In genomic region chr17:29264760-29265159, GRCm38 (mm10) we compare ENCODE assay signal across 8 mouse cellular contexts. TPM values are rescaled to one million over a fixed set of nuclear protein-coding genes. Genes with fewer than 3 reads are reported as not detected.
DNase-seq lines count a peak whose midpoint lies in the region; ATAC-seq and TF ChIP-seq lines count a peak whose summit lies in the region.

No protein-coding gene starts in this region.

- ATAC-seq in heart, embryonic 11.5 days (replicated peaks; ENCODE audit: insufficient number of reproducible peaks, low FRiP score, low TSS enrichment), result no peak
- no peak for ATAC-seq in hindbrain, embryonic 11.5 days (ENCODE audit: low FRiP score)

- intact Hi-C loops in heart, postnatal 36 days (cut with DNase I), result loop anchor here (5.0 kb wide), 2 partner anchors 228 to 248 kb away; partner anchors contain the start of gene Pim1

- no peak for TF ChIP-seq CTCF in CH12.LX (conservative IDR thresholded peaks at IDR 0.05 in 1 of 2, IDR thresholded peaks at IDR 0.05 in 1 of 2; ENCODE audit: low read depth in 2 of 2, low read length in 2 of 2)

- peaks cover 10% of the 10 kb centered on the region; the same call in 1 of the 2 replicates for H3K36me3 ChIP-seq in heart, embryonic 11.5 days (ENCODE audit: control insufficient read depth, insufficient read depth, low read length)
- H3K36me3 ChIP-seq in CH12.LX (replicated peaks in 1 of 2; ENCODE audit: control insufficient read depth in 1 of 2, insufficient read depth in 1 of 2, low read length in 1 of 2), result peaks cover 9 to 17% of the 10 kb centered on the region in 2 experiments
- no peaks in the 10 kb centered on the region for H3K36me3 ChIP-seq in hindbrain, embryonic 11.5 days (ENCODE audit: control insufficient read depth, insufficient read depth, low read length)
- H3K36me3 ChIP-seq in midbrain, embryonic 10.5 days, result peaks cover 22% of the 10 kb centered on the region

- 87% methylated on average over 5 of the region's 5 CpGs for WGBS in heart, embryonic 11.5 days (ENCODE audit: insufficient replicate concordance)
- 85% methylated on average over 5 of the region's 5 CpGs for WGBS in hindbrain, embryonic 11.5 days
- 91% methylated on average over 5 of the region's 5 CpGs for WGBS in midbrain, embryonic 10.5 days

- H3K4me2 ChIP-seq in heart, embryonic 11.5 days, result peak overlapping the region; percentile 91
- H3K4me2 ChIP-seq in CH12.LX (ENCODE audit: insufficient read depth, low read depth, poor library complexity, severe bottlenecking), result peak overlapping the region; percentile 68; the same call in 1 of the 2 replicates
- H3K4me2 ChIP-seq in hindbrain, embryonic 11.5 days (replicated peaks; ENCODE audit: low read depth, low read length), result peak overlapping the region; percentile 30; the same call in 1 of the 2 replicates

- H3K9me3 ChIP-seq in heart, embryonic 11.5 days (replicated peaks; ENCODE audit: control insufficient read depth, low read length), result no peaks in the 10 kb centered on the region
- no peaks in the 10 kb centered on the region for H3K9me3 ChIP-seq in CH12.LX (replicated peaks; ENCODE audit: low read length)
- no peaks in the 10 kb centered on the region for H3K9me3 ChIP-seq in hindbrain, embryonic 11.5 days (ENCODE audit: control insufficient read depth, low read length)
- no peaks in the 10 kb centered on the region for H3K9me3 ChIP-seq in midbrain, embryonic 10.5 days (replicated peaks)

- DNase-seq in heart, postnatal 36 days, result no peak
- no peak for DNase-seq in CH12.LX (ENCODE audit: extremely low read depth)
- DNase-seq in hindbrain, embryonic 11.5 days (ENCODE audit: low spot score), result no peak
- DNase-seq in midbrain, embryonic 10.5 days (ENCODE audit: low spot score), result no peak
- DNase-seq in cerebellum, adult 11-12 months, result no peak
- no peak for DNase-seq in adrenal gland, postnatal 4 days (ENCODE audit: low spot score in 2 of 2)
- DNase-seq in spleen, postnatal 36 days (ENCODE audit: low spot score in 2 of 2), result no peak

- H3K4me3 ChIP-seq in heart, embryonic 11.5 days (ENCODE audit: low read depth, low read length), result peak overlapping the region; percentile 84
- peak overlapping the region; percentile 78 to 92 (median 87) for H3K4me3 ChIP-seq in CH12.LX (replicated peaks in 1 of 3; ENCODE audit: low read depth in 2 of 3, low read length in 2 of 3, poor library complexity in 1 of 3)
- H3K4me3 ChIP-seq in hindbrain, embryonic 11.5 days (ENCODE audit: low read depth, low read length), result no peak overlapping the region
- H3K4me3 ChIP-seq in midbrain, embryonic 10.5 days, result peak overlapping the region; percentile 88

- TF ChIP-seq EP300 in CH12.LX (IDR thresholded peaks at IDR 0.05; ENCODE audit: low read length), result no peak

- dilution Hi-C loops in CH12.LX (cut with MboI; ENCODE audit: extremely low pct_ligation_motif_present, extremely low pct_unique_long_range_greater_than_20kb, low sequenced_read_pairs), result no loop called here

- H3K79me2 ChIP-seq in CH12.LX (replicated peaks; ENCODE audit: control insufficient read depth, extremely low read depth, insufficient read depth, poor library complexity, severe bottlenecking), result peaks cover 36% of the 10 kb centered on the region

- no peaks in the 10 kb centered on the region for H3K27me3 ChIP-seq in heart, embryonic 11.5 days (ENCODE audit: control insufficient read depth, insufficient read depth, low read length)
- H3K27me3 ChIP-seq in CH12.LX (replicated peaks), result no peaks in the 10 kb centered on the region
- no peaks in the 10 kb centered on the region for H3K27me3 ChIP-seq in hindbrain, embryonic 11.5 days (ENCODE audit: control insufficient read depth, insufficient read depth, low read length)
- H3K27me3 ChIP-seq in midbrain, embryonic 10.5 days (ENCODE audit: low read depth, poor library complexity, severe bottlenecking), result no peaks in the 10 kb centered on the region

- H3K27ac ChIP-seq in heart, embryonic 11.5 days (ENCODE audit: low read depth, low read length), result peak overlapping the region; percentile 100; the same call in 1 of the 2 replicates
- H3K27ac ChIP-seq in CH12.LX (ENCODE audit: insufficient read depth, low read depth), result peak overlapping the region; percentile 84; the same call in 1 of the 2 replicates
- H3K27ac ChIP-seq in hindbrain, embryonic 11.5 days (ENCODE audit: low read depth, low read length), result peak overlapping the region; percentile 94; the same call in 1 of the 2 replicates
- H3K27ac ChIP-seq in midbrain, embryonic 10.5 days (replicated peaks), result peak overlapping the region; percentile 99

- peak overlapping the region; percentile 95 for H3K9ac ChIP-seq in heart, embryonic 11.5 days (ENCODE audit: low read depth, low read length)
- peak overlapping the region; percentile 85 for H3K9ac ChIP-seq in CH12.LX (ENCODE audit: insufficient read depth, low read depth)
- peak overlapping the region; percentile 79 for H3K9ac ChIP-seq in hindbrain, embryonic 11.5 days (ENCODE audit: low read depth, low read length)

- no peak for TF ChIP-seq RAD21 in CH12.LX (IDR thresholded peaks at IDR 0.05; ENCODE audit: low read depth, low read length)

- in situ Hi-C loops in CH12.LX (cut with MboI; ENCODE audit: low pct_ligation_motif_present, low pct_unique_long_range_greater_than_20kb, low sequenced_read_pairs), result loop anchor here (5.0 kb wide), 2 partner anchors 103 to 248 kb away; no protein-coding TSS in a partner anchor

- no peak for TF ChIP-seq POLR2A in CH12.LX (IDR thresholded peaks at IDR 0.05; ENCODE audit: low read depth, low read length)

- H3K4me1 ChIP-seq in heart, embryonic 11.5 days (ENCODE audit: control insufficient read depth, insufficient read depth, low read length), result peaks cover 21% of the 10 kb centered on the region
- peaks cover 13 to 29% of the 10 kb centered on the region in 2 experiments for H3K4me1 ChIP-seq in CH12.LX (ENCODE audit: control insufficient read depth in 1 of 2, insufficient read depth in 2 of 2)
- H3K4me1 ChIP-seq in hindbrain, embryonic 11.5 days (replicated peaks; ENCODE audit: control insufficient read depth, insufficient read depth, low read length), result 0 out of 2 replicates have a peak, but pooled peaks cover 5% of the 10 kb centered on the region
- peaks cover 55% of the 10 kb centered on the region for H3K4me1 ChIP-seq in midbrain, embryonic 10.5 days

TF ChIP-seq in CH12.LX, 34 proteins besides CTCF, POLR2A, EP300 and RAD21 (continues in another document):
- TF ChIP-seq POLR2AphosphoS2 (IDR thresholded peaks at IDR 0.05; ENCODE audit: low read depth, low read length) (no peak), RCOR1 (conservative IDR thresholded peaks at IDR 0.05; ENCODE audit: low read depth, low read length) (no peak), ELF1 (IDR thresholded peaks at IDR 0.05; ENCODE audit: low read depth, low read length) (no peak), SIN3A (IDR thresholded peaks at IDR 0.05; ENCODE audit: low read length) (no peak), IRF4 (IDR thresholded peaks at IDR 0.05; ENCODE audit: low read depth, low read length) (no peak), E2F4 (IDR thresholded peaks at IDR 0.05; ENCODE audit: insufficient replicate concordance, low read depth, low read length) (no peak), ZMIZ1 (IDR thresholded peaks at IDR 0.05; ENCODE audit: low read depth, low read length) (no peak), MXI1 (IDR thresholded peaks at IDR 0.05; ENCODE audit: low read depth, low read length) (no peak), MYC (IDR thresholded peaks at IDR 0.05; ENCODE audit: low read depth, low read length) (no peak), GABPA (IDR thresholded peaks at IDR 0.05; ENCODE audit: insufficient replicate concordance, low read depth, low read length) (no peak), TBP (conservative IDR thresholded peaks at IDR 0.05; ENCODE audit: low read depth, low read length) (no peak), BHLHE40 (IDR thresholded peaks at IDR 0.05; ENCODE audit: low read depth, low read length) (no peak)

RNA-seq across cellular contexts. Expression of gene Ppil1, which starts 0.8 kb away (rescaled TPM):
- 117 and 135 TPM in 2 replicates for polyA plus RNA-seq in heart, embryonic 11.5 days (2014; fragmentation: Nextera tagmentation; extraction: Ambion mirVana)
- total RNA-seq in heart, postnatal 36 days (2021), result 10 to 100 TPM; 27.0 to 27.2 TPM
- total RNA-seq in CH12.LX (2012; rRNA removed) (97.2 and 123 TPM in 2 replicates), CH12.LX (2014; rRNA removed) (135 and 143 TPM in 2 replicates)
- polyA plus RNA-seq in CH12.LX (2012; ENCODE audit: insufficient read length, low read depth), result 107 and 110 TPM in 2 replicates
- polyA plus RNA-seq in hindbrain, embryonic 11.5 days (2014; fragmentation: Nextera tagmentation; extraction: Ambion mirVana), result 128 and 142 TPM in 2 replicates
- polyA plus RNA-seq in midbrain, embryonic 10.5 days (2016; fragmentation: Nextera tagmentation; extraction: Ambion mirVana), result 205 and 232 TPM in 2 replicates
- 10 to 100 TPM; 31.2 to 33.2 TPM for total RNA-seq in adrenal gland, postnatal 4 days (2021)

RNA-seq across cellular contexts. Expression of gene BC004004, which starts 3.8 kb away (rescaled TPM):
- 90.6 and 94.9 TPM in 2 replicates for polyA plus RNA-seq in heart, embryonic 11.5 days (2014; fragmentation: Nextera tagmentation; extraction: Ambion mirVana)
- total RNA-seq in heart, postnatal 36 days (2021), result 100 to 1,000 TPM; 228 to 258 TPM
- total RNA-seq in CH12.LX (2012; rRNA removed) (69.1 and 75.1 TPM in 2 replicates), CH12.LX (2014; rRNA removed) (86.1 and 89.1 TPM in 2 replicates)
- 60.4 and 67.9 TPM in 2 replicates for polyA plus RNA-seq in CH12.LX (2012; ENCODE audit: insufficient read length, low read depth)
- polyA plus RNA-seq in hindbrain, embryonic 11.5 days (2014; fragmentation: Nextera tagmentation; extraction: Ambion mirVana), result 75.5 and 79.4 TPM in 2 replicates
- 62.8 and 67.9 TPM in 2 replicates for polyA plus RNA-seq in midbrain, embryonic 10.5 days (2016; fragmentation: Nextera tagmentation; extraction: Ambion mirVana)
- 100 to 1,000 TPM; 115 to 116 TPM for total RNA-seq in adrenal gland, postnatal 4 days (2021)

RNA-seq across cellular contexts. Expression of gene Cpne5, which starts 26.8 kb away (rescaled TPM):
- polyA plus RNA-seq in heart, embryonic 11.5 days (2014; fragmentation: Nextera tagmentation; extraction: Ambion mirVana), result 24.0 and 28.8 TPM in 2 replicates
- 1 to 10 TPM; 2.8 to 4.6 TPM for total RNA-seq in heart, postnatal 36 days (2021)
- 0.50 and 1.3 TPM in 2 replicates for total RNA-seq in CH12.LX (2012; rRNA removed)
- total RNA-seq in CH12.LX (2014; rRNA removed), result 0.68 and 0.74 TPM in 2 replicates
- polyA plus RNA-seq in CH12.LX (2012; ENCODE audit: insufficient read length, low read depth), result 1.4 and 1.9 TPM in 2 replicates
- 3.7 and 4.2 TPM in 2 replicates for polyA plus RNA-seq in hindbrain, embryonic 11.5 days (2014; fragmentation: Nextera tagmentation; extraction: Ambion mirVana)
- polyA plus RNA-seq in midbrain, embryonic 10.5 days (2016; fragmentation: Nextera tagmentation; extraction: Ambion mirVana), result 10.7 and 14.8 TPM in 2 replicates
- total RNA-seq in adrenal gland, postnatal 4 days (2021), result 1 to 10 TPM; 2.8 to 2.9 TPM

RNA-seq across cellular contexts. Expression of gene Pi16, which starts 52.7 kb away (rescaled TPM):
- polyA plus RNA-seq in heart, embryonic 11.5 days (2014; fragmentation: Nextera tagmentation; extraction: Ambion mirVana), result 0.55 and 1.7 TPM in 2 replicates
- total RNA-seq in heart, postnatal 36 days (2021), result 10 to 100 TPM; 35.9 to 42.4 TPM
- total RNA-seq in CH12.LX (2012; rRNA removed), result 0.13 TPM in 1 of 2 replicates, not detected in the other
- not detected in 2 replicates for total RNA-seq in CH12.LX (2014; rRNA removed)
- not detected in 2 replicates for polyA plus RNA-seq in CH12.LX (2012; ENCODE audit: insufficient read length, low read depth)
- 0.32 and 0.67 TPM in 2 replicates for polyA plus RNA-seq in hindbrain, embryonic 11.5 days (2014; fragmentation: Nextera tagmentation; extraction: Ambion mirVana)
- 0.75 and 0.82 TPM in 2 replicates for polyA plus RNA-seq in midbrain, embryonic 10.5 days (2016; fragmentation: Nextera tagmentation; extraction: Ambion mirVana)
- total RNA-seq in adrenal gland, postnatal 4 days (2021), result 10 to 100 TPM; 11.3 to 13.3 TPM

Comparison
In these comparisons a context has a peak if more than half of its experiments do, and no peak if none do; other contexts are left out.
1. H3K4me2 ChIP-seq: peak in every context shown above with its lines; median percentile 91 in heart, embryonic 11.5 days; 68 in CH12.LX; 30 in hindbrain, embryonic 11.5 days.